Mouse (Mus musculus) heart, postnatal 0 days (tissue): ENCODE data around the gene Plcb4. TPM values are rescaled to one million over a fixed set of nuclear protein-coding genes. Genes with fewer than 3 reads are reported as not detected.
"Not testable (repeated sequence)": the region's sequence is repeated elsewhere in the genome, so short reads cannot be mapped to it uniquely, and the experiment has no call there.

Experiments used
- ATAC-seq: fragments of 200-750 bp; cut with Nextera tagmentation; 2 replicates; pipeline ENCODE4 v1.8.0; 2017; ENCODE audit warnings: low read depth, moderate number of reproducible peaks, moderate library complexity; ENCODE audit not compliant: insufficient read depth
- DNase-seq: peaks from one replicate; pipeline ENCODE4 v3.0.0-alpha.2; 2016; ENCODE audit warnings: low spot score
- H3K27ac ChIP-seq: fragments of 300-500 bp; sonication (generic); 2 replicates; pipeline ENCODE4 v1.5.1; 2014; ENCODE audit warnings: low read depth, mild to moderate bottlenecking
- H3K27me3 ChIP-seq: fragments of 300-500 bp; sonication (generic); 2 replicates; pipeline ENCODE4 v1.6.1; 2014; ENCODE audit warnings: low read length, mixed read lengths; ENCODE audit not compliant: control insufficient read depth, insufficient read depth
- H3K36me3 ChIP-seq: fragments of 300-500 bp; sonication (generic); replicated peaks from 2 replicates; pipeline ENCODE4 v1.6.1; 2014; ENCODE audit warnings: low read length, mixed read lengths; ENCODE audit not compliant: control insufficient read depth, insufficient read depth
- H3K4me1 ChIP-seq: fragments of 300-500 bp; sonication (generic); 2 replicates; pipeline ENCODE4 v1.6.1; 2014; ENCODE audit warnings: antibody characterized with exemption; ENCODE audit not compliant: control insufficient read depth, insufficient read depth
- H3K4me2 ChIP-seq: fragments of 300-500 bp; sonication (generic); 2 replicates; pipeline ENCODE4 v1.6.1; 2014; ENCODE audit warnings: low read depth, mild to moderate bottlenecking, low read length, moderate library complexity
- H3K4me3 ChIP-seq: fragments of 300-500 bp; sonication (generic); 2 replicates; pipeline ENCODE4 v1.5.1; 2014; ENCODE audit warnings: low read depth, low read length
- H3K9ac ChIP-seq: fragments of 300-500 bp; sonication (generic); replicated peaks from 2 replicates; pipeline ENCODE4 v1.6.1; 2014; ENCODE audit warnings: low read depth, low read length, mixed read lengths
- H3K9me3 ChIP-seq: fragments of 300-500 bp; sonication (generic); replicated peaks from 2 replicates; pipeline ENCODE4 v1.6.1; 2016; ENCODE audit warnings: low read length; ENCODE audit not compliant: control insufficient read depth
- CTCF ChIP-seq: IDR thresholded peaks from 2 replicates; pipeline ENCODE4 v1.5.1; 2016; ENCODE audit warnings: antibody characterized with exemption, control low read depth, low read depth
- EP300 ChIP-seq: IDR thresholded peaks from 2 replicates; pipeline ENCODE4 v1.6.1; 2016; ENCODE audit warnings: antibody characterized with exemption, low read depth
- WGBS: fragments of 180-500 bp; shearing (Covaris S2); extraction: QIAGEN DNeasy Blood & Tissue Kit; methylation state at CpG from one replicate; pipeline ENCODE4 v1.1.7; 2014; 5-methylcytosine and 5-hydroxymethylcytosine counted together
- polyA plus RNA-seq: library from polyadenylated mRNA; unstranded; fragments of >200 nt; fragmentation: Nextera tagmentation; extraction: Ambion mirVana; gene quantifications from 2 replicates; pipeline ENCODE4 v1.2.1, GENCODE M21; 2015
- total RNA-seq: library from RNA; depleted of rRNA; stranded (reverse); fragments of >200 nt; gene quantifications from 2 replicates; pipeline ENCODE4 v1.2.3, GENCODE M21; 2014; ENCODE audit warnings: low replicate concordance

The Plcb4 gene
- total and polyA plus RNA-seq, 2 experiments from 2014 or later, result 34.7 to 57.0 TPM

GRCm38 (mm10) chr2:135975978-135976377 lies 317.2 kb downstream of the Plcb4 start:
- ATAC-seq (no peak), DNase-seq (no peak)
- H3K27ac ChIP-seq, result no peak overlapping the region
- no peaks in the 10 kb centered on the region for H3K9me3 ChIP-seq
- 85% methylated on average over 9 of the region's 9 CpGs for WGBS
- peaks cover 70% of the 10 kb centered on the region for H3K36me3 ChIP-seq
- TF ChIP-seq EP300 (no peak), CTCF (no peak)
- no peaks in the 10 kb centered on the region for H3K27me3 ChIP-seq
- no peak overlapping the region for H3K9ac ChIP-seq
- H3K4me1 ChIP-seq, result no peaks in the 10 kb centered on the region
- no peak overlapping the region for H3K4me2 ChIP-seq
- H3K4me3 ChIP-seq, result no peak overlapping the region

- WGBS, result 81% methylated on average over 5 of the region's 5 CpGs
- Histone ChIP-seq H3K36me3 (peaks cover 66% of the 10 kb centered on the region), H3K4me1 (no peaks in the 10 kb centered on the region), H3K4me2 (no peak overlapping the region), H3K9me3 (no peaks in the 10 kb centered on the region), H3K27ac (no peak overlapping the region), H3K27me3 (no peaks in the 10 kb centered on the region), H3K9ac (no peak overlapping the region), H3K4me3 (no peak overlapping the region)
- DNase-seq, result no peak
- TF ChIP-seq EP300 (no peak), CTCF (no peak)
- no peak for ATAC-seq
Measured at GRCm38 (mm10) chr2:135978790-135979189, 320.0 kb downstream of the Plcb4 start.

- DNase-seq, result no peak
- Histone ChIP-seq H3K36me3 (peaks cover 79% of the 10 kb centered on the region), H3K9ac (no peak overlapping the region), H3K27me3 (no peaks in the 10 kb centered on the region), H3K4me3 (no peak overlapping the region), H3K27ac (no peak overlapping the region), H3K4me1 (no peaks in the 10 kb centered on the region), H3K9me3 (no peaks in the 10 kb centered on the region), H3K4me2 (no peak overlapping the region)
- TF ChIP-seq EP300 (no peak), CTCF (no peak)
- 74% methylated on average over 1 of the region's 1 CpGs for WGBS
- no peak for ATAC-seq
Measured at GRCm38 (mm10) chr2:135980428-135980827, 321.6 kb downstream of the Plcb4 start.

GRCm38 (mm10) chr2:135983972-135984371 lies 325.2 kb downstream of the Plcb4 start:
- Histone ChIP-seq H3K4me3 (no peak overlapping the region), H3K36me3 (peaks cover 60% of the 10 kb centered on the region), H3K27ac (0 out of 2 replicates have a peak overlapping the region, but pooled peaks have one; percentile 8), H3K9me3 (no peaks in the 10 kb centered on the region), H3K9ac (no peak overlapping the region), H3K27me3 (no peaks in the 10 kb centered on the region), H3K4me2 (no peak overlapping the region), H3K4me1 (no peaks in the 10 kb centered on the region)
- DNase-seq, result no peak
- peak; percentile 77 for ATAC-seq
- no peak for TF ChIP-seq EP300
- no peak for TF ChIP-seq CTCF
- 62% methylated on average over 4 of the region's 4 CpGs for WGBS

- 86% methylated on average over 15 of the region's 15 CpGs for WGBS
- Histone ChIP-seq H3K9me3 (no peaks in the 10 kb centered on the region), H3K9ac (no peak overlapping the region), H3K27me3 (no peaks in the 10 kb centered on the region), H3K4me2 (no peak overlapping the region), H3K36me3 (peaks cover 50% of the 10 kb centered on the region), H3K4me3 (no peak overlapping the region), H3K4me1 (no peaks in the 10 kb centered on the region), H3K27ac (no peak overlapping the region)
- no peak for DNase-seq
- TF ChIP-seq EP300 (no peak), CTCF (0 out of 2 replicates have a peak, but pooled peaks have one; percentile 27)
- no peak for ATAC-seq
Measured at GRCm38 (mm10) chr2:135985536-135986265, 326.9 kb downstream of the Plcb4 start.

- peaks cover 42% of the 10 kb centered on the region for H3K36me3 ChIP-seq
Measured at GRCm38 (mm10) chr2:135988475-135988874, 329.7 kb downstream of the Plcb4 start.

GRCm38 (mm10) chr2:135990686-135991085 lies 331.9 kb downstream of the Plcb4 start:
- not testable (repeated sequence) for ATAC-seq, H3K27ac ChIP-seq, H3K9me3 ChIP-seq, DNase-seq, H3K27me3 ChIP-seq, H3K4me1 ChIP-seq, H3K9ac ChIP-seq, H3K4me2 ChIP-seq, H3K4me3 ChIP-seq
- peaks cover 33% of the 10 kb centered on the region; the same call in 1 of the 2 replicates for H3K36me3 ChIP-seq
- 61% methylated on average over 10 of the region's 10 CpGs for WGBS

More at GRCm38 (mm10) chr2:135988475-135988874, 329.7 kb downstream of the Plcb4 start:
- H3K4me3 ChIP-seq, H3K4me1 ChIP-seq, H3K4me2 ChIP-seq, H3K27ac ChIP-seq, ATAC-seq, H3K27me3 ChIP-seq, H3K9ac ChIP-seq, H3K9me3 ChIP-seq, DNase-seq: not testable (repeated sequence)
